Mouse (Mus musculus): ENCODE data around the gene Scaf1. TPM values are rescaled to one million over a fixed set of nuclear protein-coding genes. Genes with fewer than 3 reads are reported as not detected.

Scaf1 gene
- polyA plus RNA-seq, 1 experiment from 2014 or later = 46.2 TPM

GRCm38 (mm10) chr7:44986192-44986878 is 29.8 kb downstream of the Scaf1 start, which contains the start of gene Prmt1:
Prmt1 (minus strand) TSS chr7:44986568.
- H3K4me3 ChIP-seq = peak within 1 kb of the TSS; percentile 75
- peaks cover 68% of the 10 kb centered on the region for H3K36me3 ChIP-seq (replicated peaks)
- H3K4me1 ChIP-seq = peaks cover 39% of the 10 kb centered on the region
- no peaks in the 10 kb centered on the region for H3K9me3 ChIP-seq
- under 1% methylated on average over 42 of the region's 42 CpGs for WGBS
- H3K27ac ChIP-seq (replicated peaks) = peak within 1 kb of the TSS; percentile 99
- H3K27me3 ChIP-seq (replicated peaks; ENCODE audit: low read depth, poor library complexity, severe bottlenecking) = no peaks in the 10 kb centered on the region
- DNase-seq (ENCODE audit: low spot score) = peak; percentile 97

DNA sequence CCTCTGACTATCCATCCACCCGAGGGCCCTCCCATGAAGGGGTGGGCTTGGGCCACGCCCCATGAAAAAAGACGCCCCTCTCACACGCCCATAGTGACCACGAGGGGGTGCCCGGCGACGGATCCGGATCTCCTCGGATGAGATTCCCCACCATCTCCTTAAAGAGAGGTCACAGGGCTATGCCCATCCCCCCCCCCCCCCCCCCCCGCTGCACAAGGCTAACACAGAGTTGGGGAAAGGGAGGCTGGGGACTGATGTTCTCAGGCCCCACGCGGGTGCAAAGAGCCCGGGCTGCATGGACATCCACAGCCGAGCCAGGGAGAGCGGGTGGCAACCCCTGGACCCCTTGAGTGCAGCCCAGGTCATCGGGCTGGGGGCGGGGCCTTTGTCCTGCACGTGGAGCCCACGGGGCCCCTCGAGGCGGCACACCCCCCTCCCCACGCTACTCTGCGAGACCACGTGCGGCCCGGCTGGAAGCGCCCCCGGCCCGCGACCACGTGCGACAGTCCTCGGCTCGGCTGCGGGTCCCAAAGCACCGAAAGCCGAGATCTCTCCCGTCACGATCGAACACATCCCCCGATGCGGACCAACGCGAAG is 30.5 kb downstream of the Scaf1 start:
- peak; percentile 90 for DNase-seq (ENCODE audit: low spot score)
- Histone ChIP-seq H3K36me3 (replicated peaks) (peaks cover 68% of the 10 kb centered on the region), H3K27ac (replicated peaks) (peak overlapping the region; percentile 99), H3K4me1 (peaks cover 39% of the 10 kb centered on the region), H3K27me3 (replicated peaks; ENCODE audit: low read depth, poor library complexity, severe bottlenecking) (no peaks in the 10 kb centered on the region), H3K9me3 (no peaks in the 10 kb centered on the region), H3K4me3 (peak overlapping the region; percentile 75)
- 1% methylated on average over 45 of the region's 45 CpGs for WGBS

- H3K9me3 ChIP-seq = no peaks in the 10 kb centered on the region
- H3K36me3 ChIP-seq (replicated peaks) = peaks cover 68% of the 10 kb centered on the region
- no peaks in the 10 kb centered on the region for H3K27me3 ChIP-seq (replicated peaks; ENCODE audit: low read depth, poor library complexity, severe bottlenecking)
- WGBS = 55% methylated on average over 3 of the region's 3 CpGs
- H3K4me3 ChIP-seq = peak overlapping the region; percentile 75
- H3K4me1 ChIP-seq = peaks cover 39% of the 10 kb centered on the region
- no peak for DNase-seq (ENCODE audit: low spot score)
- no peak overlapping the region for H3K27ac ChIP-seq (replicated peaks)
Observed at GRCm38 (mm10) chr7:44984833-44985164, 31.4 kb downstream of the Scaf1 start.

- 0 out of 2 replicates have a peak overlapping the region, but pooled peaks have one; percentile 20 for H3K27ac ChIP-seq (replicated peaks)
- 81% methylated on average over 7 of the region's 7 CpGs for WGBS
- no peak for DNase-seq (ENCODE audit: low spot score)
- peaks cover 68% of the 10 kb centered on the region for H3K36me3 ChIP-seq (replicated peaks)
- peak overlapping the region; percentile 75 for H3K4me3 ChIP-seq
- no peaks in the 10 kb centered on the region for H3K27me3 ChIP-seq (replicated peaks; ENCODE audit: low read depth, poor library complexity, severe bottlenecking)
- no peaks in the 10 kb centered on the region for H3K9me3 ChIP-seq
- H3K4me1 ChIP-seq = peaks cover 38% of the 10 kb centered on the region
Observed at GRCm38 (mm10) chr7:44983944-44984832, 32.0 kb downstream of the Scaf1 start.

GRCm38 (mm10) chr7:44983085-44983484 is 33.1 kb downstream of the Scaf1 start:
- 40% methylated on average over 6 of the region's 6 CpGs for WGBS
- peak; percentile 88 for DNase-seq (ENCODE audit: low spot score)
- H3K4me3 ChIP-seq = peak overlapping the region; percentile 75
- H3K36me3 ChIP-seq (replicated peaks) = peaks cover 69% of the 10 kb centered on the region
- H3K9me3 ChIP-seq = no peaks in the 10 kb centered on the region
- H3K27me3 ChIP-seq (replicated peaks; ENCODE audit: low read depth, poor library complexity, severe bottlenecking) = no peaks in the 10 kb centered on the region
- H3K27ac ChIP-seq (replicated peaks) = no peak overlapping the region
- H3K4me1 ChIP-seq = peaks cover 30% of the 10 kb centered on the region

GRCm38 (mm10) chr7:44981539-44981938 is 34.6 kb downstream of the Scaf1 start:
- Histone ChIP-seq H3K9me3 (no peaks in the 10 kb centered on the region), H3K27ac (replicated peaks) (no peak overlapping the region), H3K36me3 (replicated peaks) (peaks cover 82% of the 10 kb centered on the region), H3K4me1 (peaks cover 24% of the 10 kb centered on the region), H3K27me3 (replicated peaks; ENCODE audit: low read depth, poor library complexity, severe bottlenecking) (no peaks in the 10 kb centered on the region), H3K4me3 (no peak overlapping the region)
- no peak for DNase-seq (ENCODE audit: low spot score)
- WGBS = 95% methylated on average over 8 of the region's 8 CpGs

GRCm38 (mm10) chr7:44978300-44978699 is 37.9 kb downstream of the Scaf1 start:
- 93% methylated on average over 3 of the region's 3 CpGs for WGBS
- peaks cover 82% of the 10 kb centered on the region for H3K36me3 ChIP-seq (replicated peaks)
- H3K27me3 ChIP-seq (replicated peaks; ENCODE audit: low read depth, poor library complexity, severe bottlenecking) = no peaks in the 10 kb centered on the region
- H3K4me3 ChIP-seq = no peak overlapping the region
- no peak overlapping the region for H3K27ac ChIP-seq (replicated peaks)
- peaks cover 24% of the 10 kb centered on the region for H3K4me1 ChIP-seq
- H3K9me3 ChIP-seq = no peaks in the 10 kb centered on the region
- no peak for DNase-seq (ENCODE audit: low spot score)

DNA sequence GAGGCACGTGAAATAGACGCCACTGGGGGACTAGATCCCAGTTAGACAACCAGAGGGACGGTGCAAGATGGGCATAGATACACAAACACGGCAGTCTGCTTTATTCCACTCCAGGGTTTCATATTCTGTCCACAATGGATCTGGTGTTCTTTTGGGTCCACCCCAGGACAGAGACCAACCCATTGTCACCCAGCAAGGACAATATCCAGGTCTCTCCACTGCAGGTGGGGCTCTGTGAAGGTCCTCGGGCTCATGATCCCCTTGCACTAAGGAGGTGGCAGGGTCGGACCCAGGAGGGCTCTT is 41.1 kb downstream of the Scaf1 start:
- Histone ChIP-seq H3K4me1 (peaks cover 40% of the 10 kb centered on the region), H3K9me3 (no peaks in the 10 kb centered on the region), H3K27me3 (replicated peaks; ENCODE audit: low read depth, poor library complexity, severe bottlenecking) (no peaks in the 10 kb centered on the region), H3K4me3 (peak overlapping the region; percentile 65; the same call in 1 of the 2 replicates), H3K36me3 (replicated peaks) (peaks cover 51% of the 10 kb centered on the region), H3K27ac (replicated peaks) (no peak overlapping the region)
- 30% methylated on average over 6 of the region's 6 CpGs for WGBS
- no peak for DNase-seq (ENCODE audit: low spot score)

- H3K36me3 ChIP-seq (replicated peaks) = peaks cover 46% of the 10 kb centered on the region
- H3K27ac ChIP-seq (replicated peaks) = peak within 1 kb of the TSS; percentile 85
- H3K4me1 ChIP-seq = peaks cover 45% of the 10 kb centered on the region
- DNase-seq (ENCODE audit: low spot score) = peak; percentile 87
- 1% methylated on average over 22 of the region's 22 CpGs for WGBS
- peak within 1 kb of the TSS; percentile 65 for H3K4me3 ChIP-seq
- H3K27me3 ChIP-seq (replicated peaks; ENCODE audit: low read depth, poor library complexity, severe bottlenecking) = no peaks in the 10 kb centered on the region
- H3K9me3 ChIP-seq = no peaks in the 10 kb centered on the region
Observed at GRCm38 (mm10) chr7:44974383-44975116, 41.6 kb downstream of the Scaf1 start, which contains the start of gene Cpt1c. Cpt1c (minus strand) TSS chr7:44974851.

DNA sequence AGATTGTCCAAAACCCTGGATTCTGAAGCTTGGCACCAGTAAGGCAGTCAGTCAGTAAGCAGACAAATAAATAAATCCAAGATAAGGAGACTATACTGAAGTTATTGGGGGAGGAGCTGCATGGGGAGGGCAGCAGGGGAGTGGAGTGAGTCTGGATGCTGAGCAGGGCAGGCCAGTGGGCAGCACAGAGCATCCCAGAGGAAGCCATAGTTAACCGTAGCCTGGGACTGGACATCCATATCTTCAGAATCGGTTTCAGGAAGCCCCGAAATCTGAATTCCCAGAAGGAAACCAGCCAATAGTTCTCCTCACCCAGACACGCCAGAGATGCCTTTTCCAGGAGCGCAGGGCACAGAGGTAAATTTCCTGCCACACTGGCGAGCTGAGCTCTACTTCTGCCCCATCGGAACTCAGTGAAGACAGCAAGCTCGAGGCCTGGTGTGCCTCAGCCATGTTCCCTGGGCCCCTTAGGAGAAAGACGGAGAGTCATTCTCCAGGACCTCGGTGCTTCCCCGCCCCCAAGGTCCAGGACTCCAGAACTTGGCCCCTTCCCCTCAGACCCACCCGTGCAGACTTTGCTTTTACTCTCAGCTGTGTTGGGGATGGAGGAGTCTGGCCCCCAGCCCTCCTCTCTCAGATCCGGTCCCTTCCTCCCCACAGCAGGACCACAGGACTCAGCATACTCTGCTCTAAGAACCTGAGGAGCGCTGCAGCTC is 42.6 kb downstream of the Scaf1 start:
- WGBS = 39% methylated on average over 14 of the region's 14 CpGs
- no peak for DNase-seq (ENCODE audit: low spot score)
- no peaks in the 10 kb centered on the region for H3K27me3 ChIP-seq (replicated peaks; ENCODE audit: low read depth, poor library complexity, severe bottlenecking)
- H3K4me3 ChIP-seq = peak overlapping the region; percentile 65
- H3K27ac ChIP-seq (replicated peaks) = peak overlapping the region; percentile 85
- no peaks in the 10 kb centered on the region for H3K9me3 ChIP-seq
- H3K36me3 ChIP-seq (replicated peaks) = peaks cover 36% of the 10 kb centered on the region
- H3K4me1 ChIP-seq = peaks cover 48% of the 10 kb centered on the region

DNA sequence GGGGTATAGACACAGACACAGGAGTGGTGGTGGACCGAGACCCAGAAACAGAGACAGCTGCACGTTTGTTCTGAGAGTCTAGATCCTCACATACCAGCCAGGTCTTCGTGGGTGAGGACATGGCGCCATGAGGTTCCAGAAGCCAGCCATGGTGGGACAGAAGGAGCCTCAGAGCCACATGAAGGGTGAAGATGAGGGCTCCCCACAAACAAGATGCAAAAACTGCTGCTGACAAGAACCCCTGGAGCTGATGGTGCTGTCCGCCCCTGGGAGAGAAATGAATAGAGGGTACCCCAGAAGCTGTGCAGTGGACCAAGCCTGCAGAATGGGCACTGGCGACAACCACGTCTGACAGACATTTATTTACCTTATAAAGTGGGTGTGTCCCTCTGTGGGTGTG is 45.0 kb downstream of the Scaf1 start:
- Histone ChIP-seq H3K27ac (replicated peaks) (peak overlapping the region; percentile 89), H3K4me1 (peaks cover 48% of the 10 kb centered on the region), H3K4me3 (peak overlapping the region; percentile 63), H3K9me3 (no peaks in the 10 kb centered on the region), H3K36me3 (replicated peaks) (peaks cover 26% of the 10 kb centered on the region), H3K27me3 (replicated peaks; ENCODE audit: low read depth, poor library complexity, severe bottlenecking) (no peaks in the 10 kb centered on the region)
- 76% methylated on average over 7 of the region's 7 CpGs for WGBS
- no peak for DNase-seq (ENCODE audit: low spot score)
